Comparison of ENCODE assay signal across 7 mouse cellular contexts in genomic region chr7:144097314-144097713, GRCm38 (mm10).
A peak's percentile ranks its signal among the peaks of the same experiment; 100 is the strongest.
DNase-seq lines count a peak whose midpoint lies in the region; ATAC-seq and TF ChIP-seq lines count a peak whose summit lies in the region.

No protein-coding gene starts in this region.

- ATAC-seq in embryonic facial prominence, embryonic 14.5 days (ENCODE audit: low read depth), result no peak

- peaks cover 15% of the 10 kb centered on the region for H3K4me1 ChIP-seq in E14TG2a.4 (replicated peaks; ENCODE audit: low read depth, low read length)
- no peaks in the 10 kb centered on the region for H3K4me1 ChIP-seq in embryonic facial prominence, embryonic 14.5 days (ENCODE audit: control insufficient read depth, insufficient read depth, low read length)

- no peak overlapping the region for H3K4me3 ChIP-seq in E14TG2a.4 (replicated peaks; ENCODE audit: low read length)
- no peak overlapping the region for H3K4me3 ChIP-seq in embryonic facial prominence, embryonic 14.5 days (ENCODE audit: low read depth, low read length)

- no peaks in the 10 kb centered on the region for H3K36me3 ChIP-seq in E14TG2a.4 (ENCODE audit: insufficient read depth, low read length)
- H3K36me3 ChIP-seq in embryonic facial prominence, embryonic 14.5 days (ENCODE audit: control insufficient read depth, insufficient read depth, low read length), result no peaks in the 10 kb centered on the region

- no peak overlapping the region for H3K27ac ChIP-seq in embryonic facial prominence, embryonic 14.5 days (replicated peaks; ENCODE audit: low read depth, low read length)

- WGBS in embryonic facial prominence, embryonic 14.5 days, result 11% methylated on average over 2 of the region's 2 CpGs

- H3K9ac ChIP-seq in embryonic facial prominence, embryonic 14.5 days (ENCODE audit: low read depth, low read length), result no peak overlapping the region

- peak; percentile 6 to 62 for DNase-seq in kidney, postnatal 36 days
- no peak for DNase-seq in kidney, adult 18-20 months
- peak; percentile 35 for DNase-seq in NIH3T3 (ENCODE audit: low read depth)
- DNase-seq in embryonic facial prominence, embryonic 14.5 days (ENCODE audit: low spot score), result peak; percentile 43
- DNase-seq in retina, postnatal 1 day, result peak; percentile 60
- DNase-seq in spleen, postnatal 10 days (ENCODE audit: low spot score in 2 of 2), result no peak

- H3K9me3 ChIP-seq in E14TG2a.4 (ENCODE audit: low read length), result no peaks in the 10 kb centered on the region
- H3K9me3 ChIP-seq in embryonic facial prominence, embryonic 14.5 days (ENCODE audit: control insufficient read depth, low read length), result no peaks in the 10 kb centered on the region

- peak; percentile 64 for TF ChIP-seq CTCF in E14TG2a.4 (conservative IDR thresholded peaks at IDR 0.05; ENCODE audit: low read length)

- peaks cover 6% of the 10 kb centered on the region; the same call in 1 of the 2 replicates for H3K27me3 ChIP-seq in E14TG2a.4 (ENCODE audit: insufficient read depth, low read length)
- H3K27me3 ChIP-seq in embryonic facial prominence, embryonic 14.5 days (replicated peaks; ENCODE audit: control insufficient read depth, insufficient read depth, low read length), result no peaks in the 10 kb centered on the region

- H3K4me2 ChIP-seq in embryonic facial prominence, embryonic 14.5 days (ENCODE audit: low read depth, low read length), result no peak overlapping the region

Comparison
In these comparisons a context has a peak if more than half of its experiments do, and no peak if none do; other contexts are left out.
1. DNase-seq: peak in kidney, postnatal 36 days (2 of 2), NIH3T3 (single experiment), embryonic facial prominence, embryonic 14.5 days (single experiment) and retina, postnatal 1 day (single experiment); none in kidney, adult 18-20 months (single experiment) and spleen, postnatal 10 days (0 of 2).